Mouse (Mus musculus) midbrain, embryonic 16.5 days (tissue): ENCODE results near the gene Chit1. TPM values are rescaled to one million over a fixed set of nuclear protein-coding genes. Genes with fewer than 3 reads are reported as not detected.

Experiments
- ATAC-seq: fragments of 200-750 bp; cut with Nextera tagmentation; 2 replicates; pipeline ENCODE4 v1.8.0; 2017; ENCODE audit warnings: moderate TSS enrichment
- H3K27ac ChIP-seq: fragments of 300-500 bp; sonication (generic); 2 replicates; pipeline ENCODE4 v1.5.1; 2014; ENCODE audit warnings: mild to moderate bottlenecking, low read length, mixed read lengths
- H3K27me3 ChIP-seq: fragments of 300-500 bp; sonication (generic); 2 replicates; pipeline ENCODE4 v1.6.1; 2014; ENCODE audit warnings: low read depth, low read length, mixed read lengths; ENCODE audit not compliant: control insufficient read depth, insufficient read depth
- H3K36me3 ChIP-seq: fragments of 300-500 bp; sonication (generic); 2 replicates; pipeline ENCODE4 v1.6.1; 2014; ENCODE audit warnings: mild to moderate bottlenecking, low read length, moderate library complexity, mixed read lengths; ENCODE audit not compliant: control insufficient read depth, insufficient read depth
- H3K4me1 ChIP-seq: fragments of 300-500 bp; sonication (generic); 2 replicates; pipeline ENCODE4 v1.6.1; 2014; ENCODE audit warnings: mild to moderate bottlenecking, low read length, mixed read lengths; ENCODE audit not compliant: control insufficient read depth, insufficient read depth
- H3K4me2 ChIP-seq: fragments of 300-500 bp; sonication (generic); 2 replicates; pipeline ENCODE4 v1.6.1; 2014; ENCODE audit warnings: mild to moderate bottlenecking, low read length, mixed read lengths
- H3K4me3 ChIP-seq: fragments of 300-500 bp; sonication (generic); 2 replicates; pipeline ENCODE4 v1.5.1; 2014; ENCODE audit warnings: low read depth, mild to moderate bottlenecking, low read length, moderate library complexity, mixed read lengths
- H3K9ac ChIP-seq: fragments of 300-500 bp; sonication (generic); 2 replicates; pipeline ENCODE4 v1.6.1; 2014; ENCODE audit warnings: low read depth, low read length, mixed read lengths
- H3K9me3 ChIP-seq: fragments of 300-500 bp; sonication (generic); replicated peaks from 2 replicates; pipeline ENCODE4 v1.6.1; 2014; ENCODE audit warnings: mild to moderate bottlenecking, low read length, mixed read lengths; ENCODE audit not compliant: control insufficient read depth, poor library complexity, severe bottlenecking
- WGBS: fragments of 180-500 bp; shearing (Covaris S2); extraction: QIAGEN DNeasy Blood & Tissue Kit; methylation state at CpG from one replicate; pipeline ENCODE4 v1.1.7; 2014; 5-methylcytosine and 5-hydroxymethylcytosine counted together
- polyA plus RNA-seq: library from polyadenylated mRNA; unstranded; fragments of >200 nt; fragmentation: Nextera tagmentation; extraction: Ambion mirVana; gene quantifications from 2 replicates; pipeline ENCODE4 v1.2.1, GENCODE M21; 2015

Chit1 gene
- 0.21 TPM in 1 of 2 replicates, not detected in the other for polyA plus RNA-seq

- H3K36me3 ChIP-seq, result no peaks in the 10 kb centered on the region
- no peak within 1 kb of the TSS for H3K9ac ChIP-seq
- H3K9me3 ChIP-seq, result no peaks in the 10 kb centered on the region
- H3K4me2 ChIP-seq, result no peak within 1 kb of the TSS
- H3K27ac ChIP-seq, result no peak within 1 kb of the TSS
- WGBS, result 82% methylated on average over 4 of the region's 4 CpGs
- ATAC-seq, result no peak
- H3K4me3 ChIP-seq, result no peak within 1 kb of the TSS
- no peaks in the 10 kb centered on the region for H3K4me1 ChIP-seq
- no peaks in the 10 kb centered on the region for H3K27me3 ChIP-seq
Measured at GRCm38 (mm10) chr1:134110979-134111378, at the start of gene Chit1. Gene Chit1 (plus strand): TSS chr1:134111242.

DNA sequence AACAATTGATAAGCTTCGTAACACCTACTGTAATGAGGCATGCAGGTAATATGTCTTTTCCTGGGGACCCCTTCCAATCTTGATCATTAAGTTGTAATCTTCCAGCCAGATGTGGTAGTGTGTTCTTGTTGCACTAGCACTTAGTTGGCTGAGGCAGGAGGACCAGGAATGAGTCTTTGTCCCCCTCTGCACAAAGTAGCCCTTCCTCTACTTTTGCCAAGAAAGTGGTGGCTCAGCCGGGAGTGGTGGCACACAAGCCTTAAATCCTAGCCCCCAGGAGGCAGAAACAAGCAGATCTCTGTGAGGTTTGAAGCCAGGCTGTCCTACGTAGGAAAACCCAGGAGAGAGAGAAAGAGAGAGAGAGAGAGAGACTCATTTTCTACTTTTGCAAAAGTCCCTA is 49.1 kb upstream of the Chit1 start:
- H3K4me1 ChIP-seq, result peaks cover 40% of the 10 kb centered on the region
- no peak overlapping the region for H3K4me3 ChIP-seq
- H3K27me3 ChIP-seq, result no peaks in the 10 kb centered on the region
- no peak for ATAC-seq
- H3K9ac ChIP-seq, result no peak overlapping the region
- H3K27ac ChIP-seq, result peak overlapping the region; percentile 95
- H3K36me3 ChIP-seq, result no peaks in the 10 kb centered on the region
- H3K4me2 ChIP-seq, result no peak overlapping the region
- no peaks in the 10 kb centered on the region for H3K9me3 ChIP-seq
- WGBS, result 29% methylated on average over 3 of the region's 3 CpGs

DNA sequence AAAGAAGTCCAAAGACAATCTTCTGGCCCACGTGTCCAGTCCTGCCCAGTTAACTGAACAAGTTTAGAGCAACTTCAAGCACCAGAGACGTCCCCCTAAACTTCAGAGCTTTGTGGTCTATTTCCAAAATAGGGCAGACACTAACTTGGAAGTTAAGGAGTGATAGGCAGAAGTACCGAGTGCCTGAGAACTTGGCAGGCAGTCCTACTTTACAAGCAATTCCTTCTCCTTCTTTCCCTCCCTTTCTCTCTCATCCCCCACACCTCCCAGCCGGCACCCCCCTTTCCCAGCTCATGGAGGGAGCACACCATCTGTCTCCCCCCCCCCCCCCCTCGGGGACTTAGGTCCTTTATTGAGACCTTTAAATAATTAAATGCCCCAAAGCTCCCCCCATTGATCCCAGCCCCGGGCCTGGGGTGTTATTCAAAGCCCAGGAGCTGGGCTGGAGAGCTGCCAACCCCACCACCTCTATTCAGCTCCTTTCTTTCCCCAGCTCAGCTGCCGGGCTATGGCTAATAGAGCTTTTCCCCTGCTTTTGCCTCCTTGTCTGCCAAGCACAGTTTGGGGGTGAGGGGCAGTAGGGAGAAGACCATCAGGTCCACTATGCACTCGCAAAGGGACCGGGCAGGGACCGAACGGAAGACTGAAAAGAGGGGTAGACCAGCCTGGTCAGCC is 48.5 kb upstream of the Chit1 start:
- no peaks in the 10 kb centered on the region for H3K9me3 ChIP-seq
- no peaks in the 10 kb centered on the region for H3K27me3 ChIP-seq
- peak; percentile 63 for ATAC-seq
- WGBS, result 4% methylated on average over 11 of the region's 11 CpGs
- H3K9ac ChIP-seq, result peak overlapping the region; percentile 20; the same call in 1 of the 2 replicates
- H3K27ac ChIP-seq, result peak overlapping the region; percentile 95
- H3K4me2 ChIP-seq, result peak overlapping the region; percentile 31; the same call in 1 of the 2 replicates
- no peaks in the 10 kb centered on the region for H3K36me3 ChIP-seq
- peaks cover 46% of the 10 kb centered on the region for H3K4me1 ChIP-seq
- H3K4me3 ChIP-seq, result no peak overlapping the region

DNA sequence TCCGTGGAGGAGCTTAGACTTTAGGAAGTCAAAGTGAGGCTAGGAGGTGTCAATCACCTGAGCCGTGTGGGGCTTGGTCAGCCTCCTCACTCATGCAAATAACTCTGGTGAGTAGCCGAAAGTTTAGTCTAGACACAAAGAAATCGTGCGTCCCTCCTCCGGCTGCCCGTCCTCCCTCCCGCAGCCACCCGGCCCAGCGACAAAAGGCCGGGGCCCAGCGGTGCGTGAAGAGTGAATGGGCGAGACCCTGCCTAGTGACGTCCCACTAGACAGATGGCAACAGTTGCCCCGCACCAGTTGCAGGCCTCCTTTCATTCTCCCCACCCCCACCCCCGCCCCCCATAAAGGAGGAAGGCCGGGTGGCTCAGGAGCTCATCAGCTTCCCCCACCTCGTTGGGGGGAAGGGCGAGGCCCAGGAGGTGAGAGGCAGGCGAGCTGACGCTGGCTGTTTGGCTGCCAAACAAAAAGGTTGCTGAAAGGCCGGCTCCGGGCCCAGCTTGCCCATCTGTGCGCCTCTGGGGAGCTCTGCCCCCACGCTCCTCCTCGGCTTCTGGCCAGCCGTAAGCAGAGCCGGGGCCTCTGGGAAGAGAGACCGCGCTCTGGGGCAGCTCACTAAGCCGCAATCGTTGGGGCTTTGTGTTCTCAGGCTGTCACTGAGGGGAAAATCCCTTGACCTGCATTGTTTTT is 47.8 kb upstream of the Chit1 start:
- H3K4me3 ChIP-seq, result no peak overlapping the region
- no peaks in the 10 kb centered on the region for H3K9me3 ChIP-seq
- 2% methylated on average over 30 of the region's 33 CpGs for WGBS
- H3K36me3 ChIP-seq, result no peaks in the 10 kb centered on the region
- peak overlapping the region; percentile 31 for H3K4me2 ChIP-seq
- H3K4me1 ChIP-seq, result peaks cover 48% of the 10 kb centered on the region
- peak; percentile 61 for ATAC-seq
- H3K27me3 ChIP-seq, result no peaks in the 10 kb centered on the region
- peak overlapping the region; percentile 95 for H3K27ac ChIP-seq
- peak overlapping the region; percentile 56; the same call in 1 of the 2 replicates for H3K9ac ChIP-seq

DNA sequence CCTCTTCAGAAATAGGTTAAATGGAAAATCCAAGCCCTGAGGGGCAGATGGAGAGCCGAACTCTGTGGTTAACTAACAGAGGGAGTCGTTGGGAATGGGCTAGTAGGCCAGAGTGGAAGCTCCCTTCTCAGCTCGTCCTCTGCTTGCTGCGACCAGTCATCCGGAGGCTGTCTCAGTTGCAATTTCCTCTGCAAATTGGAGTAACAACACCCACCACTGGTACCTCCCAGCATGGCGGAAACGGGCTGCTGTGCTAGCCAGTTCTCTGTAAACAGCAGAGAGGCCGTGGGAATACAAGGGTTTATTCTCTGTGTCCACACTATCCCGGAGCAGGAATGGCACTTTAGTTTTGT is 47.3 kb upstream of the Chit1 start:
- H3K9ac ChIP-seq, result no peak overlapping the region
- peak overlapping the region; percentile 95 for H3K27ac ChIP-seq
- no peaks in the 10 kb centered on the region for H3K9me3 ChIP-seq
- no peaks in the 10 kb centered on the region for H3K36me3 ChIP-seq
- peak overlapping the region; percentile 31; the same call in 1 of the 2 replicates for H3K4me2 ChIP-seq
- no peaks in the 10 kb centered on the region for H3K27me3 ChIP-seq
- H3K4me3 ChIP-seq, result no peak overlapping the region
- 0 out of 2 replicates have a peak, but pooled peaks have one; percentile 0 for ATAC-seq
- H3K4me1 ChIP-seq, result peaks cover 48% of the 10 kb centered on the region
- 4% methylated on average over 9 of the region's 9 CpGs for WGBS

GRCm38 (mm10) chr1:134064296-134064831 is 46.7 kb upstream of the Chit1 start:
- H3K9me3 ChIP-seq, result no peaks in the 10 kb centered on the region
- H3K27me3 ChIP-seq, result no peaks in the 10 kb centered on the region
- no peak overlapping the region for H3K4me2 ChIP-seq
- H3K9ac ChIP-seq, result no peak overlapping the region
- H3K36me3 ChIP-seq, result no peaks in the 10 kb centered on the region
- H3K27ac ChIP-seq, result peak overlapping the region; percentile 95
- WGBS, result 54% methylated on average over 2 of the region's 2 CpGs
- ATAC-seq, result no peak
- H3K4me3 ChIP-seq, result no peak overlapping the region
- peaks cover 48% of the 10 kb centered on the region for H3K4me1 ChIP-seq

DNA sequence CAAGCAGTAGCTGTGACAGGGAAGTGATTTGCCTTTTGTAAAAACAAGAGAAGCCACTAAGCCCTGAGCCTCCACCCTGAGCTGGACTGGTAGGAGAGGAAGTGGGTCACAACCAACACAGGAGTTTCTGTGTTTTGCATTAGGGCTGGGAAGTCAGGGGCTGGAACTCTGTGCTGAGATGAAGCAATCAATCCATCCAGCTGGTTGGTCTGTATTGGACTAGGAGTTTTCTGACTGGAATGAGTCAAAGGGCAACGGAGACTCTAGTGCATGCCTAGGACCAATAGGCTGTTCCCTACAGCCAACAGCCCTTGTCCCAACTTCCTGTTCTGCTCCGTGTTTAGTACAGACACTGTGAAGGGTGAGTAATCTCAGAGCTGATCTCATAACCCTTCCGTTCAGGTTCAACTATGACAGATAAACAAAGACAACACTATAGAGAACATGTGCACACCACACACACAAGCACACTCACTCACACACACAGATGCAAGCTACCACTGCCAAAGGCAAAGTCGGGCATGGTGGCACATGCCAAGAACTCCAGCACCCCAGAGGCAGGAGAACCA is 45.7 kb upstream of the Chit1 start:
- Histone ChIP-seq H3K4me2 (no peak overlapping the region), H3K4me3 (no peak overlapping the region), H3K36me3 (no peaks in the 10 kb centered on the region), H3K27me3 (no peaks in the 10 kb centered on the region), H3K9me3 (no peaks in the 10 kb centered on the region), H3K9ac (no peak overlapping the region), H3K4me1 (peaks cover 45% of the 10 kb centered on the region), H3K27ac (0 out of 2 replicates have a peak overlapping the region, but pooled peaks have one; percentile 42)
- ATAC-seq, result no peak
- 66% methylated on average over 4 of the region's 4 CpGs for WGBS

DNA sequence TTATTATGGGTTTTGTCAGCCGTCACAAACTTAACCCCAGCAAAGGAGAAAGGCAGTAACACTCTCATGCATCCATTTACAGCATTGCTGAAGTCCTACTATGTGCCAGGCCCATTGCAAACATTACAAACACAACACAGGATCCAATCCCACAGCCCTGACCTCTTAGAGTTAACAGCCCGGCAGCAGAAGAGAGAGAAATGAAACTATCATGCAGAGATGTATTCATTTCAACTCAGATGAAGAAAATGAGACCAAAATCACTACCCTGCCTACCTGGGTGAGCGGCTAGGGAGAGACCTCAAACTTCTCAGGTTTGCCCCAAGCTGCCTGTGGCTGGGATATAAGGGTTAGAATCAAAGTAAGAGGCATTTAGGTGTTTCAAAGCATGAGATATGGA is 44.5 kb upstream of the Chit1 start:
- no peaks in the 10 kb centered on the region for H3K36me3 ChIP-seq
- no peaks in the 10 kb centered on the region for H3K9me3 ChIP-seq
- no peak overlapping the region for H3K4me2 ChIP-seq
- H3K4me3 ChIP-seq, result no peak overlapping the region
- H3K27me3 ChIP-seq, result no peaks in the 10 kb centered on the region
- H3K4me1 ChIP-seq, result peaks cover 36% of the 10 kb centered on the region
- H3K27ac ChIP-seq, result peak overlapping the region; percentile 25; the same call in 1 of the 2 replicates
- WGBS, result 38% methylated on average over 3 of the region's 3 CpGs
- no peak for ATAC-seq
- no peak overlapping the region for H3K9ac ChIP-seq
